Mouse (Mus musculus): Measurements from ENCODE around the gene H6pd. TPM values are rescaled to one million over a fixed set of nuclear protein-coding genes. Genes with fewer than 3 reads are reported as not detected.

The H6pd gene
- polyA plus RNA-seq, 1 experiment from 2014 or later, result 0.98 TPM

- Histone ChIP-seq H3K4me2 (no peak overlapping the region), H3K27me3 (0 out of 2 replicates have a peak, but pooled peaks cover 2% of the 10 kb centered on the region), H3K9me3 (replicated peaks) (no peaks in the 10 kb centered on the region), H3K4me1 (peaks cover 5% of the 10 kb centered on the region), H3K9ac (no peak overlapping the region), H3K36me3 (ENCODE audit: poor library complexity, severe bottlenecking) (no peaks in the 10 kb centered on the region), H3K4me3 (no peak overlapping the region), H3K27ac (no peak overlapping the region)
- 93% methylated on average over 10 of the region's 10 CpGs for WGBS
- ATAC-seq, result no peak
Observed at GRCm38 (mm10) chr4:150005231-150005630, 3.6 kb downstream of the H6pd start.

GRCm38 (mm10) chr4:150003641-150004040 is 5.2 kb downstream of the H6pd start:
- ATAC-seq, result no peak
- Histone ChIP-seq H3K27ac (no peak overlapping the region), H3K9ac (no peak overlapping the region), H3K27me3 (0 out of 2 replicates have a peak, but pooled peaks cover 2% of the 10 kb centered on the region), H3K9me3 (replicated peaks) (no peaks in the 10 kb centered on the region), H3K4me3 (no peak overlapping the region), H3K36me3 (ENCODE audit: poor library complexity, severe bottlenecking) (no peaks in the 10 kb centered on the region), H3K4me2 (no peak overlapping the region), H3K4me1 (peaks cover 5% of the 10 kb centered on the region)
- 91% methylated on average over 4 of the region's 4 CpGs for WGBS

GRCm38 (mm10) chr4:150003021-150003580 is 5.7 kb downstream of the H6pd start:
- WGBS, result 87% methylated on average over 7 of the region's 7 CpGs
- Histone ChIP-seq H3K9me3 (replicated peaks) (no peaks in the 10 kb centered on the region), H3K27ac (no peak overlapping the region), H3K4me2 (no peak overlapping the region), H3K27me3 (0 out of 2 replicates have a peak, but pooled peaks cover 2% of the 10 kb centered on the region), H3K4me3 (no peak overlapping the region), H3K9ac (no peak overlapping the region), H3K36me3 (ENCODE audit: poor library complexity, severe bottlenecking) (no peaks in the 10 kb centered on the region), H3K4me1 (peaks cover 4% of the 10 kb centered on the region)
- ATAC-seq, result no peak

GRCm38 (mm10) chr4:150002021-150002528 is 6.7 kb downstream of the H6pd start:
- 77% methylated on average over 12 of the region's 12 CpGs for WGBS
- no peaks in the 10 kb centered on the region for H3K9me3 ChIP-seq (replicated peaks)
- H3K27ac ChIP-seq, result no peak overlapping the region
- no peaks in the 10 kb centered on the region for H3K36me3 ChIP-seq (ENCODE audit: poor library complexity, severe bottlenecking)
- no peaks in the 10 kb centered on the region for H3K4me1 ChIP-seq
- no peak overlapping the region for H3K4me2 ChIP-seq
- H3K4me3 ChIP-seq, result no peak overlapping the region
- H3K9ac ChIP-seq, result no peak overlapping the region
- H3K27me3 ChIP-seq, result 0 out of 2 replicates have a peak, but pooled peaks cover 2% of the 10 kb centered on the region
- ATAC-seq, result no peak

GRCm38 (mm10) chr4:150001221-150001860 is 7.5 kb downstream of the H6pd start:
- Histone ChIP-seq H3K9me3 (replicated peaks) (no peaks in the 10 kb centered on the region), H3K36me3 (ENCODE audit: poor library complexity, severe bottlenecking) (no peaks in the 10 kb centered on the region), H3K9ac (no peak overlapping the region), H3K4me3 (no peak overlapping the region), H3K4me1 (no peaks in the 10 kb centered on the region), H3K27me3 (no peaks in the 10 kb centered on the region), H3K4me2 (no peak overlapping the region), H3K27ac (no peak overlapping the region)
- WGBS, result 79% methylated on average over 10 of the region's 10 CpGs
- no peak for ATAC-seq

GRCm38 (mm10) chr4:149999931-150000555 is 8.8 kb downstream of the H6pd start:
- Histone ChIP-seq H3K9me3 (replicated peaks) (no peaks in the 10 kb centered on the region), H3K4me3 (no peak overlapping the region), H3K36me3 (ENCODE audit: poor library complexity, severe bottlenecking) (no peaks in the 10 kb centered on the region), H3K4me2 (no peak overlapping the region), H3K9ac (no peak overlapping the region), H3K27me3 (no peaks in the 10 kb centered on the region), H3K4me1 (no peaks in the 10 kb centered on the region), H3K27ac (no peak overlapping the region)
- WGBS, result 90% methylated on average over 15 of the region's 15 CpGs
- ATAC-seq, result no peak

- Histone ChIP-seq H3K9me3 (replicated peaks) (no peaks in the 10 kb centered on the region), H3K4me2 (no peak overlapping the region), H3K4me1 (no peaks in the 10 kb centered on the region), H3K4me3 (no peak overlapping the region), H3K27ac (no peak overlapping the region), H3K9ac (no peak overlapping the region), H3K36me3 (ENCODE audit: poor library complexity, severe bottlenecking) (no peaks in the 10 kb centered on the region), H3K27me3 (no peaks in the 10 kb centered on the region)
- WGBS, result 75% methylated on average over 9 of the region's 9 CpGs
- ATAC-seq, result no peak
Observed at GRCm38 (mm10) chr4:149999510-149999900, 9.3 kb downstream of the H6pd start.

GRCm38 (mm10) chr4:149998786-149999509 is 9.9 kb downstream of the H6pd start:
- no peaks in the 10 kb centered on the region for H3K27me3 ChIP-seq
- H3K27ac ChIP-seq, result no peak overlapping the region
- H3K36me3 ChIP-seq (ENCODE audit: poor library complexity, severe bottlenecking), result no peaks in the 10 kb centered on the region
- ATAC-seq, result no peak
- no peak overlapping the region for H3K4me2 ChIP-seq
- H3K9me3 ChIP-seq (replicated peaks), result no peaks in the 10 kb centered on the region
- no peaks in the 10 kb centered on the region for H3K4me1 ChIP-seq
- H3K9ac ChIP-seq, result peak overlapping the region; percentile 6; the same call in 1 of the 2 replicates
- 83% methylated on average over 14 of the region's 14 CpGs for WGBS
- H3K4me3 ChIP-seq, result no peak overlapping the region

GRCm38 (mm10) chr4:149997999-149998398 is 10.8 kb downstream of the H6pd start:
- Histone ChIP-seq H3K27ac (no peak overlapping the region), H3K4me1 (no peaks in the 10 kb centered on the region), H3K9me3 (replicated peaks) (no peaks in the 10 kb centered on the region), H3K4me2 (no peak overlapping the region), H3K4me3 (no peak overlapping the region), H3K36me3 (ENCODE audit: poor library complexity, severe bottlenecking) (no peaks in the 10 kb centered on the region), H3K27me3 (no peaks in the 10 kb centered on the region), H3K9ac (no peak overlapping the region)
- 77% methylated on average over 10 of the region's 10 CpGs for WGBS
- no peak for ATAC-seq

GRCm38 (mm10) chr4:149996440-149996839 is 12.4 kb downstream of the H6pd start:
- Histone ChIP-seq H3K9me3 (replicated peaks) (no peaks in the 10 kb centered on the region), H3K4me1 (peaks cover under 1% of the 10 kb centered on the region; the same call in 1 of the 2 replicates), H3K27me3 (peaks cover 8% of the 10 kb centered on the region; the same call in 1 of the 2 replicates), H3K36me3 (ENCODE audit: poor library complexity, severe bottlenecking) (no peaks in the 10 kb centered on the region), H3K4me3 (no peak overlapping the region), H3K9ac (no peak overlapping the region), H3K27ac (no peak overlapping the region), H3K4me2 (no peak overlapping the region)
- WGBS, result 87% methylated on average over 7 of the region's 7 CpGs
- ATAC-seq, result no peak

GRCm38 (mm10) chr4:149995911-149996310 is 12.9 kb downstream of the H6pd start:
- H3K4me3 ChIP-seq, result no peak overlapping the region
- no peak for ATAC-seq
- H3K4me1 ChIP-seq, result peaks cover 6% of the 10 kb centered on the region
- H3K27ac ChIP-seq, result no peak overlapping the region
- WGBS, result 89% methylated on average over 7 of the region's 7 CpGs
- no peaks in the 10 kb centered on the region for H3K36me3 ChIP-seq (ENCODE audit: poor library complexity, severe bottlenecking)
- peaks cover 11% of the 10 kb centered on the region for H3K27me3 ChIP-seq
- no peaks in the 10 kb centered on the region for H3K9me3 ChIP-seq (replicated peaks)
- H3K9ac ChIP-seq, result no peak overlapping the region
- H3K4me2 ChIP-seq, result no peak overlapping the region

- ATAC-seq, result no peak
- 91% methylated on average over 10 of the region's 10 CpGs for WGBS
Observed at GRCm38 (mm10) chr4:149994218-149994617, 14.6 kb downstream of the H6pd start.

More at GRCm38 (mm10) chr4:149994218-149994617, 14.6 kb downstream of the H6pd start:
- Histone ChIP-seq H3K27ac (no peak overlapping the region), H3K4me2 (no peak overlapping the region), H3K9me3 (replicated peaks) (no peaks in the 10 kb centered on the region), H3K4me3 (no peak overlapping the region), H3K27me3 (peaks cover 17% of the 10 kb centered on the region), H3K9ac (no peak overlapping the region), H3K36me3 (ENCODE audit: poor library complexity, severe bottlenecking) (no peaks in the 10 kb centered on the region), H3K4me1 (peaks cover 20% of the 10 kb centered on the region)

All from forebrain, embryonic 13.5 days (tissue).